Mouse (Mus musculus) liver, postnatal 0 days (tissue): ENCODE results near the gene Rnf26.

Experiments used
- CTCF ChIP-seq: sonication (generic); IDR thresholded peaks from 2 replicates; pipeline ENCODE4 v1.5.1; 2016; ENCODE audit warnings: antibody characterized with exemption, low read depth
- EP300 ChIP-seq: IDR thresholded peaks from 2 replicates; pipeline ENCODE4 v1.6.1; 2016; ENCODE audit warnings: antibody characterized with exemption, low read depth, mild to moderate bottlenecking

DNA sequence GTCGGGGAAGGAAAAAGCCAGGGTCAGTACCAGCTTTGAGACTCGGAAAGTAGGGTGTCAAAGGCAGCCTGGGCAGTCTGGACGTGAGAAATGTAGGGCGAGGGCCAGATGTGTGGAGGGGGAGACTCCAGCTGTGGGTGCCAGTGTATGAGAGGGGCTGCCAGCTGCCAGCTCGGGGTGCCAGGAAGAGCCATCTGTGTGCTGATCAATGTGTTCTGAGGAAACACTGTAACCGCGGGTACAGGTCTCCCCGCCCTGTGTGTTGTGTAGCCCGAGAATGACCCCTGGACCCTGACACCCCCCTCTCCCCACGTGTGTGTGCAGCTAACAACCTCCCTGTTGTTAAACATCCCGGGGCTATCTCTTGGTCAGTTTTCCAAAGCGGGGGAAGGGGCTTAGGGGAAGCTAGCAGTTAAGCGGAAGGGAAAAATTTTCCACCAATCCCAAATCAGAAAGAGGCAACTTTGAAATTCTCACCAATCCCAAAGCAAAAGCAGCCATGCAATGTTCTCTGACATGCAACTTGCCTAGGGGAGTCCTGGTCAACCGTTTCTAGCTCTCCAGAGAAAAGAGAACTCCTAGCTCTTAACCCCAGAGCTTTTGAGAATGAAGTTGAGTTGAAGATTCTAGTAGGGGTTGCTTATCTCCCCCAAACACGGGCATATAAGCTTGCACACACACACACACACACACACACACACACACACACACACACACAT, 45.9 kb downstream of the Rnf26 start:
- TF ChIP-seq CTCF (no peak), EP300 (no peak)
